Mouse (Mus musculus) olfactory bulb, adult 2 months (tissue): Measurements from ENCODE around the gene Ltb.

Experiments
- CTCF ChIP-seq: fragments of 200-500 bp; IDR thresholded peaks from 2 replicates; pipeline ENCODE4 v1.5.1; 2012; ENCODE audit warnings: low read depth, mild to moderate bottlenecking, low read length, moderate library complexity; ENCODE audit not compliant: insufficient read depth
- POLR2A ChIP-seq: fragments of 200-500 bp; IDR thresholded peaks from 2 replicates; pipeline ENCODE4 v1.6.1; 2012; ENCODE audit warnings: mild to moderate bottlenecking, low read depth, low read length, moderate library complexity; ENCODE audit not compliant: insufficient read depth

GRCm38 (mm10) chr17:35163326-35164081, 30.7 kb upstream of the Ltb start:
- TF ChIP-seq POLR2A (no peak), CTCF (no peak)
